Mouse (Mus musculus) spleen, adult 2 months (tissue): ENCODE data around the gene Cox15. TPM values are rescaled to one million over a fixed set of nuclear protein-coding genes. Genes with fewer than 3 reads are reported as not detected.

ENCODE experiments used
- DNase-seq, 2 experiments: peaks; one replicate each; pipeline versions ENCODE4 v3.0.0 to v3.0.0-alpha.2; 2012 to 2021; ENCODE audit warnings: low spot score in 2 of 2, low read depth in 1 of 2
- H3K27ac ChIP-seq: fragments of 200-500 bp; 2 replicates; pipeline ENCODE4 v1.5.1; 2012; ENCODE audit warnings: low read length, inconsistent platforms; ENCODE audit not compliant: insufficient read depth
- H3K27me3 ChIP-seq: fragments of 200-500 bp; 2 replicates; pipeline ENCODE4 v1.6.1; 2012; ENCODE audit warnings: mild to moderate bottlenecking, moderate library complexity, low read length, inconsistent platforms; ENCODE audit not compliant: control insufficient read depth, insufficient read depth
- H3K36me3 ChIP-seq: fragments of 200-500 bp; 2 replicates; pipeline ENCODE4 v1.6.1; 2012; ENCODE audit warnings: mild to moderate bottlenecking, low read length, inconsistent platforms; ENCODE audit not compliant: control insufficient read depth, insufficient read depth
- H3K4me1 ChIP-seq: fragments of 200-500 bp; 2 replicates; pipeline ENCODE4 v1.6.1; 2011; ENCODE audit warnings: inconsistent platforms; ENCODE audit not compliant: control insufficient read depth, insufficient read depth, insufficient read length
- H3K4me3 ChIP-seq: fragments of 200-500 bp; 2 replicates; pipeline ENCODE4 v1.5.1; 2011; ENCODE audit warnings: mild to moderate bottlenecking, inconsistent platforms; ENCODE audit not compliant: insufficient read depth, insufficient read length; ENCODE audit errors: extremely low read depth
- CTCF ChIP-seq: fragments of 200-500 bp; IDR thresholded peaks from 2 replicates; pipeline ENCODE4 v1.5.1; 2011; ENCODE audit warnings: mild to moderate bottlenecking, inconsistent platforms; ENCODE audit not compliant: insufficient read depth, insufficient read length, insufficient replicate concordance; ENCODE audit errors: extremely low read depth
- POLR2A ChIP-seq: fragments of 200-500 bp; IDR thresholded peaks from 2 replicates; pipeline ENCODE4 v1.6.1; 2011; ENCODE audit warnings: low read depth, low read length, inconsistent platforms
- WGBS: fragments of 180-500 bp; shearing (Covaris S2); methylation state at CpG from one replicate; pipeline ENCODE4 v1.1.7; 2018; 5-methylcytosine and 5-hydroxymethylcytosine counted together
- polyA plus RNA-seq: library from polyadenylated mRNA; depleted of rRNA; stranded (reverse); fragments of >200 nt; gene quantifications from 2 replicates; pipeline ENCODE4 v1.2.3, GENCODE M21; 2012

The Cox15 gene
- polyA plus RNA-seq, 1 experiment = 7.4 TPM

DNA sequence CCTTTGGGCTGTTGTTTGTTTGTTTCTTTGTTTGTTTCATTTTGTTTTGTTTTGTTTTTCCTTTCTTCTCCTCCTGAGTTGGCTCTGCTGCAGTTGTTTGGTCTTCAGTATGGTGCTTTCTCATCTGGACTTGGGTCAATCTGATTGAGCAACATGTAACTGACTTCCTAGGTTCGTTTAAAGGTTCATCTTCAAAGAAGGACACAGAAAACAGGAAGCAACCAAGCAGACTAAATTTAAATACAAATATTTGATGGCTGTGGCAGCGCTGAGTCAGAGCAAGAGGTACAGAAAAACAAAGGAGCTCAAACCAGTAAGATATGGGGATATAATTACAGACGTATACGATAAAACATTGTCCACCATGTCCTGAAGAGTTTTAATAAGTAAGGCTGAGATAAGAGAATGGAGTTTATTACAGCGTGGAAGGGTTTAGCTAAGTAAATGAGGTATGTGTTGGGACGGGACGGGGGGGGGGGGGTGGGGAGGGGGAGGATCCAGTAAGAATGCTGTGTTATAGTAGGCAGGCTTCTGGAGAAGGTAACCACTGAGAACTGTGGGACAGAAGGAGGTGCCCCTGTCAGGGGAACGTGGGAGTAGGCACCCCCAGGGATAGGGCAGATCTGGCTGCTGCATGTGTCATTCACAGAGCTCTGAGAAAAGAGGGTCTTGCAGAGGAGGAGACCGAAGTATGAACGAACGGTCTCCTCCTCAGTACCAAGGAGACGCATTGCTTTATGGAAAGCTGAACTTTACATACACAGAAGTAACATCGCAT lies 33.6 kb upstream of the Cox15 start:
- no peak overlapping the region for H3K4me3 ChIP-seq
- H3K27me3 ChIP-seq = peaks cover 2% of the 10 kb centered on the region; the same call in 1 of the 2 replicates
- H3K4me1 ChIP-seq = no peaks in the 10 kb centered on the region
- no peak for TF ChIP-seq POLR2A
- no peak for DNase-seq
- H3K27ac ChIP-seq = no peak overlapping the region
- H3K36me3 ChIP-seq = no peaks in the 10 kb centered on the region
- 70% methylated on average over 13 of the region's 13 CpGs for WGBS

- DNase-seq = no peak
- TF ChIP-seq CTCF (no peak), POLR2A (no peak)
- no peaks in the 10 kb centered on the region for H3K36me3 ChIP-seq
Measured at GRCm38 (mm10) chr19:43784761-43785160, 32.0 kb upstream of the Cox15 start.

DNA sequence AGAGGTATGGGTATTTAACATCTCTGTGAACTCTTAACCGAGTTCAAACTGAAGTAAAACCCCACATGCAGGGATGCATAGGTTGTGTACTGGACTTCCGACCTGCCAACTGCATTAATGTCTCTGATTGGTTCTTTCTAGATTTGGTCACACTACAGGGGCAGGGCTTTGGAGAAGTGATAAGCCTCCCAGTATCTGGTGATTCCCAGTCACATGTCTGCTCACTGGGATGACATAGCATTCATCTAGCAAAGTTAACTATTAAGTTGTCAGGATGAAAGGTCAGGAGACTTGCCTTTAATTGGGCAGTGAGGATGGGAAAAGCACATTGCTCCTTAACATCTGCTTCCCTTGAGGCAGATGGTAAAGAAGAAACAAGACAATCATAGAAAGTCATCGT lies 29.2 kb upstream of the Cox15 start, which contains the start of gene Abcc2:
Gene Abcc2, plus strand, starts transcription at position 213 of the 400 bp plus-strand sequence.
- no peak for DNase-seq
- Histone ChIP-seq H3K4me1 (no peaks in the 10 kb centered on the region), H3K36me3 (no peaks in the 10 kb centered on the region), H3K4me3 (no peak within 1 kb of the TSS), H3K27ac (no peak within 1 kb of the TSS), H3K27me3 (no peaks in the 10 kb centered on the region)
- WGBS = 85% methylated on average over 3 of the region's 3 CpGs
- TF ChIP-seq POLR2A (no peak), CTCF (no peak)

More at GRCm38 (mm10) chr19:43784761-43785160, 32.0 kb upstream of the Cox15 start:
- Histone ChIP-seq H3K4me3 (no peak overlapping the region), H3K27me3 (peaks cover 2% of the 10 kb centered on the region; the same call in 1 of the 2 replicates), H3K27ac (no peak overlapping the region), H3K4me1 (no peaks in the 10 kb centered on the region)
- 37% methylated on average over 8 of the region's 8 CpGs for WGBS

- WGBS = 60% methylated on average over 5 of the region's 5 CpGs
- Histone ChIP-seq H3K27ac (no peak overlapping the region), H3K4me1 (no peaks in the 10 kb centered on the region), H3K4me3 (no peak overlapping the region; the same call in 1 of the 2 replicates), H3K27me3 (no peaks in the 10 kb centered on the region), H3K36me3 (no peaks in the 10 kb centered on the region)
- TF ChIP-seq POLR2A = no peak
- TF ChIP-seq CTCF = no peak
- DNase-seq = no peak
Measured at GRCm38 (mm10) chr19:43780391-43780790, 27.6 kb upstream of the Cox15 start.

GRCm38 (mm10) chr19:43777308-43777707 lies 24.5 kb upstream of the Cox15 start:
- Histone ChIP-seq H3K27ac (no peak overlapping the region), H3K4me3 (no peak overlapping the region), H3K4me1 (no peaks in the 10 kb centered on the region), H3K36me3 (no peaks in the 10 kb centered on the region), H3K27me3 (no peaks in the 10 kb centered on the region)
- DNase-seq = no peak
- no peak for TF ChIP-seq CTCF
- TF ChIP-seq POLR2A = no peak
- 75% methylated on average over 2 of the region's 2 CpGs for WGBS

DNA sequence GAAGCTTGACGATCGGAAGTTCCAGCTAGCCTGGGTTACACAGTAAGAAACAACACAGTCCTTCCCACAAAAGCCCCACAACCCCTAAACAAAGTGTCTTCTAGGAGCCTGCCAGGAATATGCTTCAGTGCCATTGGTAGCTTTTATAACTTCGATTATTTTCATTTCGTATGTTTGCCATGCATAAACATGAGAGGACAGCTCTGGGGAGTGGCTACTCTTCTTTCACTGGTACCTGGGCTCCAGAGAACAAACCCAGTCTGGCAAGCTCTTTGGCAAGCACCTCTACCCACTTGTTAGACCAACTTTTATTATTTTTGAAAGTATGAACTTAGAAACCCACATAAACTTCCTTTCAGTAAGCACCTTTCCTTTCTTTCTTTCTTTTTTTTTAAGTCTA lies 23.8 kb upstream of the Cox15 start:
- Histone ChIP-seq H3K4me3 (no peak overlapping the region), H3K36me3 (no peaks in the 10 kb centered on the region), H3K4me1 (no peaks in the 10 kb centered on the region), H3K27me3 (no peaks in the 10 kb centered on the region), H3K27ac (no peak overlapping the region)
- DNase-seq = no peak
- WGBS = 85% methylated on average over 4 of the region's 4 CpGs
- TF ChIP-seq CTCF (no peak), POLR2A (no peak)

DNA sequence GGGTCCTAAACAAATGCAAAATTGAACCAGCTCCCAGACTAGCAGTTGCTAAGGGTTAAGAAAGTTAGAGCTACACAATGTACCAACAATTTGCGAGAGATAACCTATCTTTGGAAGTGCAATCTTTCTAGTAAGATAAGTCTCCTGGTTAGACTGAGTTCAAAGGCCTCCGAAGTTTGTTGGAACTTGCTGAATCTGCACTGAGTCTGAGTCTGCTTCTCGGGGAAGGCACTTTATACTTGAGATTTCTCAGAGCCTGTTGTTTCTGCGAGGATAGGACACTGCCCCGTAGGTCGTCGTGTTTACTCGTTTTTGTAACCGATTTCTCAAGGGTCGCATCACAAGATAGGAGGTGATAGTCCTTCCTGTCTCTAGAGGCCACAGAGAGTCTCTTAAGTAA lies 22.6 kb upstream of the Cox15 start:
- H3K27me3 ChIP-seq = no peaks in the 10 kb centered on the region
- TF ChIP-seq POLR2A (no peak), CTCF (no peak)
- H3K4me3 ChIP-seq = no peak overlapping the region
- WGBS = 80% methylated on average over 10 of the region's 10 CpGs
- no peaks in the 10 kb centered on the region for H3K36me3 ChIP-seq
- no peaks in the 10 kb centered on the region for H3K4me1 ChIP-seq
- no peak for DNase-seq
- no peak overlapping the region for H3K27ac ChIP-seq
